Mouse (Mus musculus): ENCODE results near the gene Atg4b. TPM values are rescaled to one million over a fixed set of nuclear protein-coding genes. Genes with fewer than 3 reads are reported as not detected.

Gene Atg4b
- polyA plus RNA-seq (2012; rRNA removed): 59.2 and 61.0 TPM in 2 replicates

GRCm38 (mm10) chr1:93751290-93751689 is at the start of gene Atg4b:
Atg4b (plus strand) TSS chr1:93751500.

GRCm38 (mm10) chr1:93754573-93755290 is 3.4 kb downstream of the Atg4b start, which contains the start of gene Thap4:
Thap4 (minus strand) TSS chr1:93754864.

GRCm38 (mm10) chr1:93801741-93802238 is 50.5 kb downstream of the Atg4b start, which contains the start of gene Dtymk:
Dtymk (minus strand) TSS chr1:93801934.

GRCm38 (mm10) chr1:93803556-93804507 is 52.5 kb downstream of the Atg4b start, which contains the start of gene Ing5:
Ing5 (plus strand) TSS chr1:93803965.

GRCm38 (mm10) chr1:93824609-93825008 is 73.3 kb downstream of the Atg4b start, which contains the start of gene D2hgdh:
D2hgdh (plus strand) TSS chr1:93824909.

Other genes with a start within 250 kb of the Atg4b start
- 5.2 and 6.9 TPM in 2 replicates for gene Farp2, start 239.4 kb upstream of the Atg4b start, polyA plus RNA-seq (2012; rRNA removed)
- gene Stk25, start 92.8 kb upstream of the Atg4b start, polyA plus RNA-seq (2012; rRNA removed): 136 and 207 TPM in 2 replicates
- 256 and 330 TPM in 2 replicates for gene Bok, start 65.8 kb upstream of the Atg4b start, polyA plus RNA-seq (2012; rRNA removed)
- gene Thap4, start 3.4 kb downstream of the Atg4b start, polyA plus RNA-seq (2012; rRNA removed): 45.3 and 48.7 TPM in 2 replicates
- 70.0 and 83.6 TPM in 2 replicates for gene Dtymk, start 50.4 kb downstream of the Atg4b start, polyA plus RNA-seq (2012; rRNA removed)
- gene Ing5, start 52.5 kb downstream of the Atg4b start, polyA plus RNA-seq (2012; rRNA removed): 10.1 and 12.1 TPM in 2 replicates
- 49.4 and 55.2 TPM in 2 replicates for gene D2hgdh, start 73.4 kb downstream of the Atg4b start, polyA plus RNA-seq (2012; rRNA removed)
- gene Gal3st2, start 109.8 kb downstream of the Atg4b start, polyA plus RNA-seq (2012; rRNA removed): 0.30 and 0.33 TPM in 2 replicates
- 0.64 and 0.73 TPM in 2 replicates for gene Gal3st2b, start 166.8 kb downstream of the Atg4b start, polyA plus RNA-seq (2012; rRNA removed)
- gene Gal3st2c, start 239.0 kb downstream of the Atg4b start, polyA plus RNA-seq (2012; rRNA removed): 0.17 and 0.20 TPM in 2 replicates